Mouse (Mus musculus): ENCODE data around the gene Reg4. TPM values are rescaled to one million over a fixed set of nuclear protein-coding genes. Genes with fewer than 3 reads are reported as not detected.

Reg4 gene
- total and polyA plus RNA-seq, 2 experiments from 2014 or later, result not detected

- no peak overlapping the region for H3K4me3 ChIP-seq (ENCODE audit: low read depth, low read length)
- H3K27ac ChIP-seq (ENCODE audit: low read depth), result no peak overlapping the region
- H3K4me2 ChIP-seq (ENCODE audit: low read depth, low read length), result no peak overlapping the region
- H3K9me3 ChIP-seq (replicated peaks; ENCODE audit: control insufficient read depth, low read length), result 0 out of 2 replicates have a peak, but pooled peaks cover 3% of the 10 kb centered on the region
- peaks cover 15% of the 10 kb centered on the region for H3K4me1 ChIP-seq (ENCODE audit: control insufficient read depth, insufficient read depth)
- TF ChIP-seq EP300 (IDR thresholded peaks at IDR 0.05; ENCODE audit: low read depth) (no peak), CTCF (IDR thresholded peaks at IDR 0.05; ENCODE audit: low read depth) (no peak)
- ATAC-seq (ENCODE audit: insufficient read depth, low read depth) (no peak), DNase-seq (ENCODE audit: low spot score) (no peak)
- H3K9ac ChIP-seq (replicated peaks; ENCODE audit: low read depth, low read length), result no peak overlapping the region
- no peaks in the 10 kb centered on the region for H3K36me3 ChIP-seq (replicated peaks; ENCODE audit: control insufficient read depth, insufficient read depth, low read length)
- no peaks in the 10 kb centered on the region for H3K27me3 ChIP-seq (ENCODE audit: control insufficient read depth, insufficient read depth, low read length)
- 83% methylated on average over 5 of the region's 5 CpGs for WGBS
Measured at GRCm38 (mm10) chr3:98283205-98283604, 61.2 kb downstream of the Reg4 start.

Other genes starting within 250 kb of the Reg4 start
- gene Notch2, start 208.6 kb upstream of the Reg4 start, total RNA-seq (2014; rRNA removed; ENCODE audit: low replicate concordance), result 40.2 and 53.7 TPM in 2 replicates
- 5.5 and 6.0 TPM in 2 replicates for gene Notch2, start 208.6 kb upstream of the Reg4 start, polyA plus RNA-seq (2015; fragmentation: Nextera tagmentation; extraction: Ambion mirVana)
- gene Adam30, start 61.5 kb upstream of the Reg4 start, total RNA-seq (2014; rRNA removed; ENCODE audit: low replicate concordance), result not detected in 2 replicates
- not detected in 2 replicates for gene Adam30, start 61.5 kb upstream of the Reg4 start, polyA plus RNA-seq (2015; fragmentation: Nextera tagmentation; extraction: Ambion mirVana)
- gene Hmgcs2, start 58.3 kb downstream of the Reg4 start, total RNA-seq (2014; rRNA removed; ENCODE audit: low replicate concordance), result 5.2 and 115 TPM in 2 replicates
- 105 and 153 TPM in 2 replicates for gene Hmgcs2, start 58.3 kb downstream of the Reg4 start, polyA plus RNA-seq (2015; fragmentation: Nextera tagmentation; extraction: Ambion mirVana)
- gene Phgdh, start 117.8 kb downstream of the Reg4 start, total RNA-seq (2014; rRNA removed; ENCODE audit: low replicate concordance), result 19.7 and 43.2 TPM in 2 replicates
- gene Phgdh, start 117.8 kb downstream of the Reg4 start, polyA plus RNA-seq (2015; fragmentation: Nextera tagmentation; extraction: Ambion mirVana), result 15.2 and 15.5 TPM in 2 replicates
- gene Zfp697, start 160.3 kb downstream of the Reg4 start, total RNA-seq (2014; rRNA removed; ENCODE audit: low replicate concordance), result 10.4 and 20.8 TPM in 2 replicates
- 9.4 and 9.6 TPM in 2 replicates for gene Zfp697, start 160.3 kb downstream of the Reg4 start, polyA plus RNA-seq (2015; fragmentation: Nextera tagmentation; extraction: Ambion mirVana)
- not detected in 2 replicates for gene Gm4450, start 235.0 kb downstream of the Reg4 start, total RNA-seq (2014; rRNA removed; ENCODE audit: low replicate concordance)
- not detected in 2 replicates for gene Gm4450, start 235.0 kb downstream of the Reg4 start, polyA plus RNA-seq (2015; fragmentation: Nextera tagmentation; extraction: Ambion mirVana)

Data from heart, postnatal 0 days (tissue).